Mouse (Mus musculus): ENCODE measurements at regions not wholly inside any gene's neighbourhood (a gene's known extent, or its start where the extent isn't known, plus 50 kb on each side); places are given as distances from the start of the nearest gene placed in this dataset.
"Not testable (repeated sequence)": the region's sequence is repeated elsewhere in the genome, so short reads cannot be mapped to it uniquely, and the experiment has no call there.

DNA sequence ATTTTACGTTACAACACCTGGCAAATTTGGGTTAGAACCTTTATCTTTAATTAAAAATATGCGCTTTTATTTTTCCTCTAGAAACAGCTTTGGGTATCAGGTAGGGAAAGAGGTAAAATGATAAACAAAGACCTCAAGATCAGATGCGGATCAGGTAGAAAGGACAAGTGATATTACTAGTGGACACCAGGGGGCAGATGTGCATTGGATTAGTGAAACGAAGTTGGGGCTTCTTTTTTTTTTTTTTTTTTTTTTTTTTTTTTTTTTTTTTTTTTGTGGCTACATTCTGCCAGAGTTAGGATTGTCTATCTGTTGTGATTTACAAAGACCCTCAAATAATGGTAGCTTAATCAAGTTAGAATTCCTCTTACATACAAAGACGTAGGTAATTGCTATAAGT is 153.8 kb downstream of the Cd109 start:
- TF ChIP-seq POLR2A (IDR thresholded peaks at IDR 0.05; ENCODE audit: extremely low read depth, insufficient read depth, low read length) (no peak), CTCF (IDR thresholded peaks at IDR 0.05; ENCODE audit: extremely low read depth, insufficient read depth, low read length) (peak; percentile 14; the same call in 1 of the 2 replicates)
- Histone ChIP-seq H3K4me3 (ENCODE audit: insufficient read depth, low read length) (no peak overlapping the region), H3K4me1 (ENCODE audit: control insufficient read depth, insufficient read depth, low read length) (no peaks in the 10 kb centered on the region), H3K27ac (ENCODE audit: insufficient read depth, low read length) (no peak overlapping the region)

DNA sequence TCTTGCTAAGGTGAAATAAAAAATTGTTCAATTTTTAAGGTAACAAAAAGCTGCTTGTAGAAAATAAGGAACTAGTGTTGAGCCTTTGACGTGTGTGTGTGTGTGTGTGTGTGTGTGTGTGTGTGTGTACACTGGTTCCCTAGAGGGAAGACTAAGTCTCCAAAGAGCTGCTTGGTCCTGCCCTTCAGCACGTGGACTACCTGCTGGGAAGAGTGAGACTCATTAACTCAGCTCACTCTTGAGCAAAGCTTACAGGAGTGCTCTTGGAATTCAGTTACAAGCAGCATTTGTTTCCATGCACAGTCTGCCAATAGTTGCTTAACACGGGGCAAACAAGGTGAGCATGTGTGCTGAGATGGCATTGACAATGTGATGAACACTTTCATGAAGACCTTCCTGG is 158.6 kb downstream of the Cd109 start:
- H3K27ac ChIP-seq (ENCODE audit: insufficient read depth, low read length) = no peak overlapping the region
- TF ChIP-seq POLR2A (IDR thresholded peaks at IDR 0.05; ENCODE audit: extremely low read depth, insufficient read depth, low read length) (no peak), CTCF (IDR thresholded peaks at IDR 0.05; ENCODE audit: extremely low read depth, insufficient read depth, low read length) (no peak)
- H3K4me1 ChIP-seq (ENCODE audit: control insufficient read depth, insufficient read depth, low read length) = no peaks in the 10 kb centered on the region
- H3K4me3 ChIP-seq (ENCODE audit: insufficient read depth, low read length) = no peak overlapping the region

- Histone ChIP-seq H3K27ac (ENCODE audit: insufficient read depth, low read length) (no peak overlapping the region), H3K4me3 (ENCODE audit: insufficient read depth, low read length) (no peak overlapping the region), H3K4me1 (ENCODE audit: control insufficient read depth, insufficient read depth, low read length) (no peaks in the 10 kb centered on the region)
- TF ChIP-seq POLR2A (IDR thresholded peaks at IDR 0.05; ENCODE audit: extremely low read depth, insufficient read depth, low read length) (no peak), CTCF (IDR thresholded peaks at IDR 0.05; ENCODE audit: extremely low read depth, insufficient read depth, low read length) (peak; percentile 78)
These were observed 160.1 kb downstream of the Cd109 start for GRCm38 (mm10) chr9:78775462-78775861.

DNA sequence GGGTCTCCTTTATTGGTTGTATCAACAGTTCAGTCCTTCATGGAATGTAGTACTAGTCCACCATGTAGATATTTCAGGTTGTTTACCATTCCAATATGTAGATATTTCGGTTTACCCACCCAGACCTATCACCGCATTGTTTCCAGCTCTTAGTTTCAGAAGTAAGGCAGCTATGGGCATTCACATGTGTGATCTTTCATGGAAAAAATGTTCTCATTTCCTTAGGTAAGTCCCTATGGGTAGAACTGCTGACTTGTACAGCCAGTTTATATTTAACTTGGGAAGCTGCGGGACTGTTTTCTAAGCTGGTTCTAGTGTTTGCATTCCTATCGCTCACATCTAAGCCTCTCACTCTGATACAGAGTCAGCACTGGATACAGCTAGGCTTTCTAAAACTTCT is 165.2 kb downstream of the Cd109 start:
- Histone ChIP-seq H3K27ac (ENCODE audit: insufficient read depth, low read length) (no peak overlapping the region), H3K4me1 (ENCODE audit: control insufficient read depth, insufficient read depth, low read length) (no peaks in the 10 kb centered on the region), H3K4me3 (ENCODE audit: insufficient read depth, low read length) (no peak overlapping the region)
- TF ChIP-seq CTCF (IDR thresholded peaks at IDR 0.05; ENCODE audit: extremely low read depth, insufficient read depth, low read length) (no peak), POLR2A (IDR thresholded peaks at IDR 0.05; ENCODE audit: extremely low read depth, insufficient read depth, low read length) (no peak)

DNA sequence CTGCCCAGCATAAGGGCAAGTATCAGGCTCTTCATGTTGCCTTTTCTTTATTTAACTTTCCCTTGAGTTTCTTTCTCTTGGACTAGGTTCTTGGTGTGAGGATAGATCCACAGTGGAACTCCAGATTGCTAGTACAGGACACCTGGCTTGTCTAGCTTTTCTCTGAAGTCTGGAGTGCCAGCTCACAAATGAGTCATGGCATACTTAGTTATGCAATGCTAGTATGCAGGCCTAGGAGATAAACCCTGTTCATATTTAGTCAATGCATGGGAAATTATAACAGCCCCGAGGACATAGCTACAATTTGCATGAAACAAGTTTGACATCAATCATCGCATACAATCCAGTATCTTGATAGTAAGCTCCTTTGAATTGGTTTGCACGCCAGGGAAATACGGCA is 167.0 kb downstream of the Cd109 start:
- TF ChIP-seq CTCF (IDR thresholded peaks at IDR 0.05; ENCODE audit: extremely low read depth, insufficient read depth, low read length) (no peak), POLR2A (IDR thresholded peaks at IDR 0.05; ENCODE audit: extremely low read depth, insufficient read depth, low read length) (no peak)
- H3K27ac ChIP-seq (ENCODE audit: insufficient read depth, low read length) = no peak overlapping the region
- H3K4me1 ChIP-seq (ENCODE audit: control insufficient read depth, insufficient read depth, low read length) = no peaks in the 10 kb centered on the region
- no peak overlapping the region for H3K4me3 ChIP-seq (ENCODE audit: insufficient read depth, low read length)

DNA sequence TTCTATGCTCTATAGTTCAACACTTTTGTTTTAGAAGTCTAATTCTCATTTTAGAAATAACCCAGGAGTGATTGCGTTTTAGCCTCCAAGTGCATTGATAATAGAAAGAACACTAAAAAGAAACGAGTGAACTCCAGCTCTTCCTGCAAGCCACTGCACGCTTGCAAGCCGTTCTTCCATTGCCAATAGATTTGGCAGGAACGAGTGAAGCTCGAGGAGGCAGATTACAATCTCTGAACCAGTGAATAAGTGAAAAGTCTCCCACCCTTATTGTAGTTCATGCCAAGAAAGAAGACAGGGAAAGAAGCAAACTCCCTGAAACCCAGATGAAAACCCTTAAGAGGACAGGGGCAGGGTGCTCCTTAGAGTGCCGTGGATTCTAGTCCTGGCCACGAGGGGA is 167.5 kb downstream of the Cd109 start:
- Histone ChIP-seq H3K4me1 (ENCODE audit: control insufficient read depth, insufficient read depth, low read length) (no peaks in the 10 kb centered on the region), H3K4me3 (ENCODE audit: insufficient read depth, low read length) (no peak overlapping the region), H3K27ac (ENCODE audit: insufficient read depth, low read length) (no peak overlapping the region)
- TF ChIP-seq CTCF (IDR thresholded peaks at IDR 0.05; ENCODE audit: extremely low read depth, insufficient read depth, low read length) = no peak
- TF ChIP-seq POLR2A (IDR thresholded peaks at IDR 0.05; ENCODE audit: extremely low read depth, insufficient read depth, low read length) = no peak

- H3K27ac ChIP-seq (ENCODE audit: insufficient read depth, low read length) = no peak overlapping the region
- no peaks in the 10 kb centered on the region for H3K4me1 ChIP-seq (ENCODE audit: control insufficient read depth, insufficient read depth, low read length)
- H3K4me3 ChIP-seq (ENCODE audit: insufficient read depth, low read length) = no peak overlapping the region
- TF ChIP-seq CTCF (IDR thresholded peaks at IDR 0.05; ENCODE audit: extremely low read depth, insufficient read depth, low read length) (peak; percentile 75), POLR2A (IDR thresholded peaks at IDR 0.05; ENCODE audit: extremely low read depth, insufficient read depth, low read length) (no peak)
These were observed 172.5 kb downstream of the Cd109 start for GRCm38 (mm10) chr9:78787866-78788265.

- TF ChIP-seq POLR2A (IDR thresholded peaks at IDR 0.05; ENCODE audit: extremely low read depth, insufficient read depth, low read length) = no peak
- no peak for TF ChIP-seq CTCF (IDR thresholded peaks at IDR 0.05; ENCODE audit: extremely low read depth, insufficient read depth, low read length)
- Histone ChIP-seq H3K27ac (ENCODE audit: insufficient read depth, low read length) (no peak overlapping the region), H3K4me1 (ENCODE audit: control insufficient read depth, insufficient read depth, low read length) (no peaks in the 10 kb centered on the region), H3K4me3 (ENCODE audit: insufficient read depth, low read length) (no peak overlapping the region)
These were observed 174.4 kb downstream of the Cd109 start for GRCm38 (mm10) chr9:78789703-78790102.

DNA sequence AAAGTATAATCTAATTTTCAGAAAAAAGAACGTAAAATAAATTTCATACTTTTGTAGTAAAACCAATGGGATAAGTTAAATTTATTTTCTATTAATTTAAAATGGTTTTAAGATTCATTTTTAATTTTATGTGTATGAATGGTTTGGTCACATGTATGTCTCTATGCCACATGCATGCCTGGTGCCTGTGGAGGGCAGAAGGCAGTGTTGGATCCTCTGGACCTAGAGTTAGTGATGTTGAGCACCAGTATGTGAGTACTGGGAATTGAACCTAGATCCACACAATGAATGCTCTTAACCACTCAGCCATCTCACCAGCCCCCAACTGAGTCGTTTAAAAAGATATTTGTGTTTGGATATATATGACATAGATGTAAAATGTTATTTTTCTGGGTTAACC is 174.8 kb downstream of the Cd109 start:
- H3K27ac ChIP-seq (ENCODE audit: insufficient read depth, low read length) = no peak overlapping the region
- no peaks in the 10 kb centered on the region for H3K4me1 ChIP-seq (ENCODE audit: control insufficient read depth, insufficient read depth, low read length)
- no peak overlapping the region for H3K4me3 ChIP-seq (ENCODE audit: insufficient read depth, low read length)
- no peak for TF ChIP-seq CTCF (IDR thresholded peaks at IDR 0.05; ENCODE audit: extremely low read depth, insufficient read depth, low read length)
- no peak for TF ChIP-seq POLR2A (IDR thresholded peaks at IDR 0.05; ENCODE audit: extremely low read depth, insufficient read depth, low read length)

GRCm38 (mm10) chr9:78795801-78796200 is 180.5 kb downstream of the Cd109 start:
- Histone ChIP-seq H3K4me1 (ENCODE audit: control insufficient read depth, insufficient read depth, low read length) (no peaks in the 10 kb centered on the region), H3K27ac (ENCODE audit: insufficient read depth, low read length) (no peak overlapping the region), H3K4me3 (ENCODE audit: insufficient read depth, low read length) (no peak overlapping the region)
- TF ChIP-seq CTCF (IDR thresholded peaks at IDR 0.05; ENCODE audit: extremely low read depth, insufficient read depth, low read length) = no peak
- TF ChIP-seq POLR2A (IDR thresholded peaks at IDR 0.05; ENCODE audit: extremely low read depth, insufficient read depth, low read length) = no peak

GRCm38 (mm10) chr9:78817221-78817620 is 201.9 kb downstream of the Cd109 start:
- H3K4me1 ChIP-seq (ENCODE audit: control insufficient read depth, insufficient read depth, low read length) = no peaks in the 10 kb centered on the region
- no peak for TF ChIP-seq POLR2A (IDR thresholded peaks at IDR 0.05; ENCODE audit: extremely low read depth, insufficient read depth, low read length)
- no peak for TF ChIP-seq CTCF (IDR thresholded peaks at IDR 0.05; ENCODE audit: extremely low read depth, insufficient read depth, low read length)
- H3K4me3 ChIP-seq (ENCODE audit: insufficient read depth, low read length) = no peak overlapping the region
- H3K27ac ChIP-seq (ENCODE audit: insufficient read depth, low read length) = no peak overlapping the region

DNA sequence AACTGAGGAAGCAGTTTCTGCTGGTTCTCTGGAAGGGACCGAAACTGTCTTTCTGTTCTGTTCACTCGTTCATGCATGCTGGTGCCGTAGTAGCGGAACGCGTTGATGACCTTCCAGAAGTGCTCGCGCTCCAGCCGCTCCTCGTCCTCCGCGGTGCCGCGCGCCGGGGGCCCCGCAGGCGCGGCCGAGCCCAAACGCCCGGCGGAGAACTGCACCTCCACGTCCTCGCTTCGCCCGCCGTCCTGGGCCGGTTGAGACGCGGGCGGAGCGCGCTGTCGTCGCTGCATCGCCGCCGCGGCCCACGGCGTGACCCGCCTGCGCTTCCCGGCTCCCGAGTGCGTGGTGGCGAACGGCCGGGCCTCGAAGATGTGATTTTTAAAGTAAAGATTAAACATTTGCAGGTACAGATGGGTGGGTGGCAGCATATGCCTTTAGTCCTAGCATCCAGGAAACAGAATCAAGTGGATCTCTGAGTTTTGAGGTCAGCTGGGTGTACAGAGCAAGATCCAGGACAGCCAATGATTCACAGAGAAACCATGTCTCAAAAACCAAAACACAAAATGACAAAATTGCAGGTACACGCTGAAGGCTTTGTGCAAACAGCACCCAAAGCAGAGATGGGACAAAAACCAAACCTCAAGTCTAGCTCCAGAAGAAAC is 206.3 kb downstream of the Cd109 start:
- H3K4me1 ChIP-seq (ENCODE audit: control insufficient read depth, insufficient read depth, low read length); H3K27ac ChIP-seq (ENCODE audit: insufficient read depth, low read length): not testable (repeated sequence)
- peak overlapping the region; percentile 22; the same call in 1 of the 2 replicates for H3K4me3 ChIP-seq (ENCODE audit: insufficient read depth, low read length)

Measured in cortical plate, adult 2 months (tissue).